Mouse (Mus musculus) B cell, adult (primary cell): ENCODE results near the gene Phka2. TPM values are rescaled to one million over a fixed set of nuclear protein-coding genes. Genes with fewer than 3 reads are reported as not detected.

Experiments
- total RNA-seq: library from RNA; stranded (reverse); gene quantifications from 4 replicates; pipeline ENCODE4 v1.2.4, GENCODE M21; 2023; ENCODE audit not compliant: inconsistent age

The Phka2 gene
- total RNA-seq = 19.2 to 20.5 TPM (median 19.7 TPM) in 4 replicates

DNA sequence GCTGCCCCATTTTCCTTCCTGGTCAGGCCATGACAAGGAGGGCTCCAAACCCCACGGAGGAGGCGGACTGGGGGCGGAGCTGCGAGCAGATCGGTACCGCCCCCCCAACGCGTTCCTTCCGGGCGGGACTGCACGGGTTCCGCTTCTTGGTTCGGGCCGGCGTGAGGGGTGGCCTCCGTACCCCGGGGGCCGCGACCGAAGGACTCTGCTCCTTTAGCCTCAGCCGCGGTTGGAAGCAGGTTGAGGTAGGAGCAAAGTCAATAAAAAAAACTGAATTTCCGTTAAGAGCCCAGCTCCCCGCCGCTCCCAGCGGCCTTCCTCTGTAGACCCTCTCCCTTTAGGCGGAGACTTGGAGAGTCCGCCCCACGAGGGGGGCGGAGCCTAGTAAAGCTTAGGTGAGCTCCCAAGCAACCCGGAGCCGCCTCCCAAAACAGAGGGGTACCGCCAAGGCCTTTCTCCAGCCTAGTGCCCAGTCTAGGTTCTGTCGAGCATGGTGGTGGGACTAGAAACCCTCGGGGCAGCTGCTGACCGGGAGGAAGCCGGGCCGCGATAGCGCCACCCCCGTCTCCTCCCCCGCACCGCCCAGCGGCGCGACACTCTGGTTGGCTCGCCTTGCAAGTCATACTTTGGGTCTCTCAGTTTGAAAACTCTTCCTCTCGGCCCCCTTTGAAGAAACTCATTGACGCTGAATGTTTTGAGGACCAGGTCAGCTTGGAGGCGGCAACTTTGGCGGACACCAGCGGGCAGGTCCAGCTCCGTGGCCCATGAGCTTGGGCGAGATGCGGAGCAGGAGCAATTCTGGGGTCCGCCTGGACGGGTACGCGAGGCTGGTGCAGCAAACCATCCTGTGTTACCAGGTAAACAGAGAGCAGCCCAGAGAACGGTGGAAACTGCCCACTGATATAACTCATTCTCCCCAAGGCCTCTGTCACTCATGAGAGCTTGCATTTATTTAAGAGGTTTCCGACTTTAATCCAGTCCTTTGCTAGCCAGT is at the start of gene Phka2:
TSS of gene Phka2 (plus strand) at position 119 of the 994 bp plus-strand sequence.

Other genes with a start within 250 kb of the Phka2 start
- not detected in 4 replicates for gene Adgrg2, start 111.5 kb upstream of the Phka2 start, total RNA-seq
- gene Ppef1, start 233.6 kb downstream of the Phka2 start, total RNA-seq = not detected in 4 replicates